Mouse (Mus musculus) liver, adult 2 months (tissue): Measurements from ENCODE around the gene Lpgat1.

Experiments
- CTCF ChIP-seq: fragments of 200-500 bp; IDR thresholded peaks from 2 replicates; pipeline ENCODE4 v1.5.1; 2011; ENCODE audit warnings: low read depth, low read length, control low read depth
- POLR2A ChIP-seq: fragments of 200-500 bp; IDR thresholded peaks from 2 replicates; pipeline ENCODE4 v1.6.1; 2011; ENCODE audit warnings: low read length, control low read depth; ENCODE audit not compliant: insufficient read depth; ENCODE audit errors: extremely low read depth

DNA sequence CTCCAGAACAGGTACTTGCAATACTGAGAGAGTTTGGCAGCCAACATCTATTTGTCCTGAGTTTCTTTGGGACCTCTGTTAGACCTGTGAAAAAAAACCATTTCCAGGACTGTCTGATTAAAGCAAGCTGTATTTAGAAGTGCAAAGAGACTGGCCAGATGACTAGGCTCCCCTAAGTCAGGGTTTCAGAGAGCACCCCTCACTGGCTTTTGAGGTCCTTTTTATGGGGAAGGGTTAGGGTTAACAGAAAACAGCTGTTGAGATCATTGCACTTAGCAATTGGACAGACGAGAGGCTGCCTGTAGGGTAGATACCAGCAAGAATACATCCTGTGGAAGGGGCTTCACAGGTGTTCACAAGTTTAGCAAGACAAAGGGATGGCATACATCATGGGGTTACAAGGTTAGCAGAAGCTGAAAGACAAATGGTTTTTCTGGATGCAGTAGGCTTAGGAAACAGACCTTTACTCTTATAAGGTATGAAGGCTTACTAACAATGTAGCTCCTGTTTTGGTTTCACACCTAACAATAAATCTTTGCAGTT lies 19.3 kb upstream of the Lpgat1 start:
- TF ChIP-seq CTCF = no peak
- no peak for TF ChIP-seq POLR2A
